7 mouse cellular contexts compared by ENCODE assay signal in genomic region chr11:121260211-121260906, GRCm38 (mm10). TPM values are rescaled to one million over a fixed set of nuclear protein-coding genes. Genes with fewer than 3 reads are reported as not detected.
DNase-seq lines count a peak whose midpoint lies in the region; ATAC-seq and TF ChIP-seq lines count a peak whose summit lies in the region.

No protein-coding gene starts in this region.

- H3K4me2 ChIP-seq in forebrain, postnatal 0 days (ENCODE audit: low read depth) = peak overlapping the region; percentile 92
- peak overlapping the region; percentile 83 for H3K4me2 ChIP-seq in hindbrain, embryonic 15.5 days
- H3K4me2 ChIP-seq in limb, embryonic 15.5 days = peak overlapping the region; percentile 80
- H3K4me2 ChIP-seq in midbrain, embryonic 13.5 days (replicated peaks) = peak overlapping the region; percentile 96

- under 1% methylated on average over 59 of the region's 60 CpGs for WGBS in forebrain, postnatal 0 days
- WGBS in hindbrain, embryonic 15.5 days = under 1% methylated on average over 58 of the region's 60 CpGs
- under 1% methylated on average over 50 of the region's 60 CpGs for WGBS in limb, embryonic 15.5 days
- under 1% methylated on average over 58 of the region's 60 CpGs for WGBS in midbrain, embryonic 13.5 days

- H3K9me3 ChIP-seq in forebrain, postnatal 0 days (ENCODE audit: low read length) = no peaks in the 10 kb centered on the region
- no peaks in the 10 kb centered on the region for H3K9me3 ChIP-seq in hindbrain, embryonic 15.5 days
- no peaks in the 10 kb centered on the region for H3K9me3 ChIP-seq in limb, embryonic 15.5 days
- H3K9me3 ChIP-seq in midbrain, embryonic 13.5 days = no peaks in the 10 kb centered on the region

- no peaks in the 10 kb centered on the region for H3K27me3 ChIP-seq in forebrain, postnatal 0 days (ENCODE audit: insufficient read depth, low read length)
- H3K27me3 ChIP-seq in hindbrain, embryonic 15.5 days = no peaks in the 10 kb centered on the region
- no peaks in the 10 kb centered on the region for H3K27me3 ChIP-seq in limb, embryonic 15.5 days
- no peaks in the 10 kb centered on the region for H3K27me3 ChIP-seq in midbrain, embryonic 13.5 days

- TF ChIP-seq CTCF in forebrain, postnatal 0 days (IDR thresholded peaks at IDR 0.05; ENCODE audit: low read depth) = no peak

- H3K27ac ChIP-seq in forebrain, postnatal 0 days (ENCODE audit: low read depth, low read length) = peak overlapping the region; percentile 97
- H3K27ac ChIP-seq in hindbrain, embryonic 15.5 days (replicated peaks) = peak overlapping the region; percentile 97
- H3K27ac ChIP-seq in limb, embryonic 15.5 days = peak overlapping the region; percentile 81
- H3K27ac ChIP-seq in midbrain, embryonic 13.5 days = peak overlapping the region; percentile 95

- DNase-seq in NIH3T3 (ENCODE audit: low read depth) = peak; percentile 41
- DNase-seq in cerebellum, adult 8-10 months = peak; percentile 47
- peak; percentile 8 for DNase-seq in forebrain, postnatal 0 days
- peak; percentile 21 to 37 for DNase-seq in spleen, postnatal 14 days (ENCODE audit: low spot score in 2 of 2)

- H3K4me3 ChIP-seq in forebrain, postnatal 0 days (ENCODE audit: low read depth, low read length) = peak overlapping the region; percentile 88
- H3K4me3 ChIP-seq in hindbrain, embryonic 15.5 days = peak overlapping the region; percentile 100
- peak overlapping the region; percentile 94 for H3K4me3 ChIP-seq in limb, embryonic 15.5 days
- H3K4me3 ChIP-seq in midbrain, embryonic 13.5 days (replicated peaks) = peak overlapping the region; percentile 100

- ATAC-seq in forebrain, postnatal 0 days = no peak
- peak; percentile 32 for ATAC-seq in hindbrain, embryonic 15.5 days (ENCODE audit: low FRiP score, low read depth)
- peak; percentile 13 for ATAC-seq in limb, embryonic 15.5 days (ENCODE audit: insufficient number of reproducible peaks, low FRiP score, low TSS enrichment, low read depth)
- peak; percentile 28 for ATAC-seq in midbrain, embryonic 13.5 days

- peaks cover 18% of the 10 kb centered on the region for H3K36me3 ChIP-seq in forebrain, postnatal 0 days (ENCODE audit: insufficient read depth)
- H3K36me3 ChIP-seq in hindbrain, embryonic 15.5 days = peaks cover 23% of the 10 kb centered on the region
- peaks cover 32% of the 10 kb centered on the region for H3K36me3 ChIP-seq in limb, embryonic 15.5 days
- H3K36me3 ChIP-seq in midbrain, embryonic 13.5 days = peaks cover 44% of the 10 kb centered on the region

- peaks cover 20% of the 10 kb centered on the region for H3K4me1 ChIP-seq in forebrain, postnatal 0 days (ENCODE audit: insufficient read depth)
- H3K4me1 ChIP-seq in hindbrain, embryonic 15.5 days (replicated peaks) = peaks cover 31% of the 10 kb centered on the region
- H3K4me1 ChIP-seq in limb, embryonic 15.5 days = peaks cover 16% of the 10 kb centered on the region
- peaks cover 35% of the 10 kb centered on the region for H3K4me1 ChIP-seq in midbrain, embryonic 13.5 days (replicated peaks)

- H3K9ac ChIP-seq in forebrain, postnatal 0 days = peak overlapping the region; percentile 93
- peak overlapping the region; percentile 99 for H3K9ac ChIP-seq in hindbrain, embryonic 15.5 days
- peak overlapping the region; percentile 93 for H3K9ac ChIP-seq in limb, embryonic 15.5 days
- H3K9ac ChIP-seq in midbrain, embryonic 13.5 days (replicated peaks) = peak overlapping the region; percentile 99

RNA-seq across cellular contexts. Expression of gene Foxk2, which starts 0.6 kb away (rescaled TPM):
- 62.9 and 73.1 TPM in 2 replicates for total RNA-seq in forebrain, postnatal 0 days (2014; rRNA removed)
- polyA plus RNA-seq in forebrain, postnatal 0 days (2015; fragmentation: Nextera tagmentation; extraction: Ambion mirVana) = 14.2 and 16.5 TPM in 2 replicates
- polyA plus RNA-seq in hindbrain, embryonic 15.5 days (2015; fragmentation: Nextera tagmentation; extraction: Ambion mirVana) = 15.7 TPM in 2 replicates
- 6.2 and 7.2 TPM in 2 replicates for polyA plus RNA-seq in limb, embryonic 15.5 days (2015; fragmentation: Nextera tagmentation; extraction: Ambion mirVana)
- 11.9 and 13.0 TPM in 2 replicates for polyA plus RNA-seq in midbrain, embryonic 13.5 days (2015; fragmentation: Nextera tagmentation; extraction: Ambion mirVana)

RNA-seq across cellular contexts. Expression of gene Narf, which starts 23.3 kb away (rescaled TPM):
- 73.1 and 135 TPM in 2 replicates for total RNA-seq in forebrain, postnatal 0 days (2014; rRNA removed)
- 39.0 and 42.9 TPM in 2 replicates for polyA plus RNA-seq in forebrain, postnatal 0 days (2015; fragmentation: Nextera tagmentation; extraction: Ambion mirVana)
- polyA plus RNA-seq in hindbrain, embryonic 15.5 days (2015; fragmentation: Nextera tagmentation; extraction: Ambion mirVana) = 81.6 and 86.8 TPM in 2 replicates
- 54.9 and 56.7 TPM in 2 replicates for polyA plus RNA-seq in limb, embryonic 15.5 days (2015; fragmentation: Nextera tagmentation; extraction: Ambion mirVana)
- 105 and 108 TPM in 2 replicates for polyA plus RNA-seq in midbrain, embryonic 13.5 days (2015; fragmentation: Nextera tagmentation; extraction: Ambion mirVana)

RNA-seq across cellular contexts. Expression of gene Cybc1, which starts 31.2 kb away (rescaled TPM):
- 28.0 and 29.1 TPM in 2 replicates for total RNA-seq in forebrain, postnatal 0 days (2014; rRNA removed)
- polyA plus RNA-seq in forebrain, postnatal 0 days (2015; fragmentation: Nextera tagmentation; extraction: Ambion mirVana) = 19.7 TPM in 2 replicates
- polyA plus RNA-seq in hindbrain, embryonic 15.5 days (2015; fragmentation: Nextera tagmentation; extraction: Ambion mirVana) = 36.9 and 37.4 TPM in 2 replicates
- polyA plus RNA-seq in limb, embryonic 15.5 days (2015; fragmentation: Nextera tagmentation; extraction: Ambion mirVana) = 43.4 and 44.7 TPM in 2 replicates
- 42.6 and 43.8 TPM in 2 replicates for polyA plus RNA-seq in midbrain, embryonic 13.5 days (2015; fragmentation: Nextera tagmentation; extraction: Ambion mirVana)

RNA-seq across cellular contexts. Expression of gene Ogfod3, which starts 55.8 kb away (rescaled TPM):
- 7.1 and 9.0 TPM in 2 replicates for total RNA-seq in forebrain, postnatal 0 days (2014; rRNA removed)
- polyA plus RNA-seq in forebrain, postnatal 0 days (2015; fragmentation: Nextera tagmentation; extraction: Ambion mirVana) = 16.8 and 21.4 TPM in 2 replicates
- polyA plus RNA-seq in hindbrain, embryonic 15.5 days (2015; fragmentation: Nextera tagmentation; extraction: Ambion mirVana) = 28.3 and 29.9 TPM in 2 replicates
- 21.5 and 24.8 TPM in 2 replicates for polyA plus RNA-seq in limb, embryonic 15.5 days (2015; fragmentation: Nextera tagmentation; extraction: Ambion mirVana)
- polyA plus RNA-seq in midbrain, embryonic 13.5 days (2015; fragmentation: Nextera tagmentation; extraction: Ambion mirVana) = 20.2 and 22.9 TPM in 2 replicates

RNA-seq across cellular contexts. Expression of gene Hexdc, which starts 56.1 kb away (rescaled TPM):
- total RNA-seq in forebrain, postnatal 0 days (2014; rRNA removed) = 64.9 and 77.0 TPM in 2 replicates
- 19.8 and 24.1 TPM in 2 replicates for polyA plus RNA-seq in forebrain, postnatal 0 days (2015; fragmentation: Nextera tagmentation; extraction: Ambion mirVana)
- 31.6 and 32.5 TPM in 2 replicates for polyA plus RNA-seq in hindbrain, embryonic 15.5 days (2015; fragmentation: Nextera tagmentation; extraction: Ambion mirVana)
- polyA plus RNA-seq in limb, embryonic 15.5 days (2015; fragmentation: Nextera tagmentation; extraction: Ambion mirVana) = 9.0 and 9.6 TPM in 2 replicates
- 18.2 and 21.1 TPM in 2 replicates for polyA plus RNA-seq in midbrain, embryonic 13.5 days (2015; fragmentation: Nextera tagmentation; extraction: Ambion mirVana)
